Mouse (Mus musculus) intestine, embryonic 16.5 days (tissue): ENCODE data around the gene Dolpp1. TPM values are rescaled to one million over a fixed set of nuclear protein-coding genes. Genes with fewer than 3 reads are reported as not detected.
A peak's percentile ranks its signal among the peaks of the same experiment; 100 is the strongest.

ENCODE experiments used
- ATAC-seq: fragments of 200-750 bp; cut with Nextera tagmentation; 2 replicates; pipeline ENCODE4 v1.8.0; 2017; ENCODE audit warnings: moderate TSS enrichment, moderate library complexity
- H3K27ac ChIP-seq: fragments of 300-500 bp; sonication (generic); 2 replicates; pipeline ENCODE4 v1.5.1; 2014; ENCODE audit warnings: mild to moderate bottlenecking, low read length
- H3K27me3 ChIP-seq: fragments of 300-500 bp; sonication (generic); replicated peaks from 2 replicates; pipeline ENCODE4 v1.6.1; 2014; ENCODE audit warnings: low read length, control low read depth, mixed read lengths; ENCODE audit not compliant: control insufficient read depth, insufficient read depth
- H3K36me3 ChIP-seq: fragments of 300-500 bp; sonication (generic); 2 replicates; pipeline ENCODE4 v1.6.1; 2014; ENCODE audit warnings: low read length, control low read depth; ENCODE audit not compliant: control insufficient read depth, insufficient read depth
- H3K4me1 ChIP-seq: fragments of 300-500 bp; sonication (generic); 2 replicates; pipeline ENCODE4 v1.6.1; 2014; ENCODE audit warnings: low read length, control low read depth, mixed read lengths; ENCODE audit not compliant: control insufficient read depth, insufficient read depth
- H3K4me2 ChIP-seq: fragments of 300-500 bp; sonication (generic); 2 replicates; pipeline ENCODE4 v1.6.1; 2014; ENCODE audit warnings: low read depth, low read length, control low read depth
- H3K4me3 ChIP-seq: fragments of 300-500 bp; sonication (generic); 2 replicates; pipeline ENCODE4 v1.5.1; 2014; ENCODE audit warnings: mild to moderate bottlenecking, low read length
- H3K9ac ChIP-seq: fragments of 300-500 bp; sonication (generic); 2 replicates; pipeline ENCODE4 v1.6.1; 2014; ENCODE audit warnings: low read depth, low read length
- H3K9me3 ChIP-seq: fragments of 300-500 bp; sonication (generic); 2 replicates; pipeline ENCODE4 v1.6.1; 2016; ENCODE audit warnings: low read length, control low read depth; ENCODE audit not compliant: control insufficient read depth
- WGBS: fragments of 180-500 bp; shearing (Covaris S2); extraction: QIAGEN DNeasy Blood & Tissue Kit; methylation state at CpG from one replicate; pipeline ENCODE4 v1.1.7; 2014; 5-methylcytosine and 5-hydroxymethylcytosine counted together
- polyA plus RNA-seq: library from polyadenylated mRNA; unstranded; fragments of >200 nt; fragmentation: Nextera tagmentation; extraction: Ambion mirVana; gene quantifications from 2 replicates; pipeline ENCODE4 v1.2.1, GENCODE M21; 2015

The Dolpp1 gene
- polyA plus RNA-seq, 1 experiment from 2014 or later, result 59.4 TPM

DNA sequence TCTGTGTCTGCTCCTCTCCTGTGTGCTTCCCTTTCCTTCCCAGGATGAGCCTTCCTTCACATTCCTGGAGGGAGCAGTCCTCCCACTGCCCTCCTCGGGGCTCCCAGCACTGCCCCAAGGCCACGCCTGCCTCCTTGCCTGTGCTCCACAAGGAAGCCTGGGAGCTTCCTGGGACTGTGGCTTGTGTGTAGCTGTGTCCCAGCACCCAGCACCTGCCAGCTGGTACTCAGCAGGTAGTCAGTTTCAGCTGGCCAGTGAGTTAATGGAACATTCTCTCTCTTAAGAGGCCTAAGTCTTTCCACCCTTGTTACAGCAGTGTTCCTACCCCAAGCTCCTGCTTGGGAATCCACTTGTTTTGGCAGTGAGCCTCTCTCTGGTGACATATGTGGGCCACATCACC is 10.8 kb downstream of the Dolpp1 start:
- no peak overlapping the region for H3K4me3 ChIP-seq
- no peaks in the 10 kb centered on the region for H3K9me3 ChIP-seq
- H3K27me3 ChIP-seq, result no peaks in the 10 kb centered on the region
- WGBS, result 75% methylated on average over 2 of the region's 2 CpGs
- H3K4me1 ChIP-seq, result no peaks in the 10 kb centered on the region
- ATAC-seq, result no peak
- H3K9ac ChIP-seq, result no peak overlapping the region
- peaks cover 19% of the 10 kb centered on the region for H3K36me3 ChIP-seq
- no peak overlapping the region for H3K4me2 ChIP-seq
- no peak overlapping the region for H3K27ac ChIP-seq

DNA sequence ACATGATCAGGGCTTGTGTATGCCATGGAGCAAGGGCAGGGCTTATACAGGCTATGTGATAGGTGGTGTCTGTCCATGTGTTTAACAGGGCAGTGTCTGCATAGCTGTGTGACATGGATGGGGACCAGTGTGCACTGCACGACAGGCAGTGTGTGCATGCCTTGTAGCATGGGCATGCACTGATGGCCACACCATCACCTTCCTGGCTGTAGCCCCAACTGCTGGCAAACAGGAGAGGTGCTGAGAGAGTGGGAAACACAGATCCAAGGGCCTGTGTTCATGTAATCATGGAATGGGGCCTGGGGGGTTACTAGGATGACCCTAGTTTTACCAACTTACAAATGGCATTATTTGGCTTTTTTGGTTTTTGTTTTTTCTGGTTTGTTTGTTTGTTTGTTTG is 11.8 kb downstream of the Dolpp1 start:
- Histone ChIP-seq H3K27ac (no peak overlapping the region), H3K27me3 (no peaks in the 10 kb centered on the region), H3K4me1 (peaks cover 4% of the 10 kb centered on the region; the same call in 1 of the 2 replicates), H3K9me3 (no peaks in the 10 kb centered on the region), H3K4me2 (no peak overlapping the region), H3K9ac (no peak overlapping the region), H3K36me3 (peaks cover 16% of the 10 kb centered on the region), H3K4me3 (no peak overlapping the region)
- WGBS, result 85% methylated on average over 1 of the region's 1 CpGs
- ATAC-seq, result no peak

DNA sequence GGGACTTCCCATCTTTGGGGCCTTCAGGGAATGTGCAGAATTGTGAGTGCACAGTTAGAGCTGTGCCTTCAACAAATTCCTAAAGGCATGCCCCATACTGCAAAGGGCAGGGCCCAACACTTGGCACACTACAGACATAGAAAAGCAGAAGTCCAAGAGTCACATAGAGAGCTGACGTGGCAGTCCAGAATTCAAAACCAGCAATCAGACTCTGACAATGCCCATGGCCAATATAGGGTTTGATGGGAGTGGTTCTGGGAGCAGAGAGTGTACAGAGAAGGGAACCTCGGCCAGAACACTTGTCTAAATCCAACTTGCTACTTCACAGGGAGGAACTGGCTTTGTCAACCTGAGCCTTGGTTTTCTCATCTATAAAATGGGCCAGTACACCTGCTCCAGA is 15.2 kb downstream of the Dolpp1 start:
- Histone ChIP-seq H3K27me3 (no peaks in the 10 kb centered on the region), H3K4me2 (no peak overlapping the region), H3K4me1 (peaks cover 4% of the 10 kb centered on the region; the same call in 1 of the 2 replicates), H3K27ac (no peak overlapping the region; the same call in 1 of the 2 replicates), H3K36me3 (peaks cover 4% of the 10 kb centered on the region), H3K4me3 (no peak overlapping the region), H3K9me3 (no peaks in the 10 kb centered on the region), H3K9ac (no peak overlapping the region)
- 79% methylated on average over 2 of the region's 2 CpGs for WGBS
- no peak for ATAC-seq

DNA sequence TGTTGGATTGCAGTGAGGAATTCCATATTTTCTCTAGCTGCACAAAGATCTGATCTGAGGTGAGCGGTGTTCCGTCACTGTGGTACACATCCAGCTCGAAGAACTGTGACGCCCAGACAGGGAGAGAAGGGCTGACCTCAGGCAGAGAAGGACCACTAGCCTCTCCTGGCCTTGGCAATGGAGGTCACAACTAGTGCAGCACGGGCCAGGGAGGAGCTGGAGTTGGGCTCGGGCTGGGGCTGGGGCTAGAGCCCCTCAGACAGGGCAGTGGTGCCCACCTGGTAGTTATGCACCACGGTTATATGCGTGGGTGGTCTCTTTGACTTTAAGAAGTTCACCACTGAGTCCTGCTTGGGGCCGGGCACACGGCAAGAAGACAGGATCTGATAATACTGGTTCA is 15.7 kb downstream of the Dolpp1 start:
- no peaks in the 10 kb centered on the region for H3K27me3 ChIP-seq
- peaks cover 2% of the 10 kb centered on the region for H3K36me3 ChIP-seq

DNA sequence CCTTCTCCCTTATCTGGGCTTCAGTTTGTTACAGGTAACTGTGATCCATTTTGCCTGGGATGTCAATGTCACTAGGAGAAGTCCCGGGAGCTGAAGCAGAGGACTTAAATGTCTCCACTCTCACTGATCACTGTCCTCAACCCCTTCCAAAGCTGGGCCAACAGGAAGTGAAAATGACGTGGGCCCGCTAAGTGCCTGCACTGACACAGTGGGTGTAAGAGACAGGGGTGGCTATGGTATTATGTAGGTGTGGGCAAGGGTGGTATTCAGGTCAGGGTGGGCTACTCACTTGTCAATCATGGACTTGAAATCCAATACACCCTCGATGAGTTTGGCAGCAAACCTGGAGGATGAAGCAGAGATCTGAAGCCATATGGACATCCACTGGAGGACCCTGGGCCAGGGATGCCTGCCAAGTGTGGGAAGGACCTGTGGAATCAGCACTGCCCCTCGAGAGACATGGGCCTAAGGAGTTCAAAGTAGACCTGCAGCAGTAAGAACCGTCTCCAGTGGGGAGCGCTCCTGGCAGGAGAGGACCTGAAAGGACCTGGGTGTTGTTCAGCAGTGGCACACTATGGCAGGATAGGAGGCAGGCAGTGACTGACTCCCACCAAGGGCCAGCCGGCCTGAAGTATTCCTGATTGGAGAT is 16.5 kb downstream of the Dolpp1 start:
- no peak; the same call in 1 of the 2 replicates for ATAC-seq
- Histone ChIP-seq H3K27me3 (no peaks in the 10 kb centered on the region), H3K4me2 (no peak overlapping the region), H3K4me3 (no peak overlapping the region), H3K9ac (no peak overlapping the region; the same call in 1 of the 2 replicates), H3K9me3 (no peaks in the 10 kb centered on the region), H3K4me1 (peaks cover 4% of the 10 kb centered on the region; the same call in 1 of the 2 replicates), H3K36me3 (no peaks in the 10 kb centered on the region; the same call in 1 of the 2 replicates), H3K27ac (peak overlapping the region; percentile 61)
- 82% methylated on average over 8 of the region's 8 CpGs for WGBS

More for the DNA sequence above, 15.7 kb downstream of the Dolpp1 start:
- H3K4me2 ChIP-seq, result no peak overlapping the region
- no peak overlapping the region for H3K4me3 ChIP-seq
- H3K9me3 ChIP-seq, result no peaks in the 10 kb centered on the region
- ATAC-seq, result peak; percentile 6; the same call in 1 of the 2 replicates
- H3K9ac ChIP-seq, result no peak overlapping the region
- 89% methylated on average over 10 of the region's 10 CpGs for WGBS
- H3K4me1 ChIP-seq, result peaks cover 4% of the 10 kb centered on the region; the same call in 1 of the 2 replicates
- H3K27ac ChIP-seq, result peak overlapping the region; percentile 61

DNA sequence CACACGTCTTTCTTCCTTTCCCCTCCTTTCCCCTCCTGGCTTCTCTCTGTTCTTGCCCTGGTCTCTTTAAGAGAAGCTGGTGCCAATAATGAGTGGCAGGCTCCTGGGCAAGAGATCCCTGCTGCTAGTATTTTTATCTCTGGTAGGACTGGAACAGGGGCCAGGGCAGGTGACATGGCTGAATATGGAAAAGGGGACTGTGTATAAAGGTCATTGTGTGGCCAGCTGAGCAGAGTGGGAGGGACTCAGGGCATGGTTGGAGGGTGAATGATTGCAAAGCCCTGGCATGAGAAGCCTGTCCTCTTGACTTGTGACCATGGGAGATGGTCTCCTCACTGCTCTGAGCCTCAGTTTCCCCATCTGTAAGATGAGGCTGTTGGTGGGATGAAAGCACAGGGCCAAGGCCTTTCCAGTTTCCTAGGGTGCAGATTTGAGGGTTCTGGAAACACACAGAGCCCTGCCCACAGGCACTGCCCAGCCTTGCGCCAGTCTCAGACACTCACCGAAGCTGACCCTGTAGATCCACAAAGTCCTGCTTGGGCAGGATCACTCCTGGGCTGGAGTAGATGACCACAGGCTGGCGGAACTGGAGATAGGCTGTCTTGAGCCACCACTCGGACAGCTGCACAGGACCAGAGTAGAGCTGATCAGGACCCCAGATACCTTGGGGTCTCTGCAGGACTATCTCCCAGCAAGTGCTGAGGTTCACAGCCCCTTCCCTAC is 17.6 kb downstream of the Dolpp1 start:
- no peaks in the 10 kb centered on the region for H3K9me3 ChIP-seq
- no peak overlapping the region for H3K27ac ChIP-seq
- no peak overlapping the region for H3K4me2 ChIP-seq
- no peak overlapping the region for H3K9ac ChIP-seq
- ATAC-seq, result no peak
- H3K27me3 ChIP-seq, result no peaks in the 10 kb centered on the region
- H3K36me3 ChIP-seq, result no peaks in the 10 kb centered on the region; the same call in 1 of the 2 replicates
- H3K4me3 ChIP-seq, result no peak overlapping the region
- 88% methylated on average over 5 of the region's 5 CpGs for WGBS
- peaks cover 8% of the 10 kb centered on the region for H3K4me1 ChIP-seq

DNA sequence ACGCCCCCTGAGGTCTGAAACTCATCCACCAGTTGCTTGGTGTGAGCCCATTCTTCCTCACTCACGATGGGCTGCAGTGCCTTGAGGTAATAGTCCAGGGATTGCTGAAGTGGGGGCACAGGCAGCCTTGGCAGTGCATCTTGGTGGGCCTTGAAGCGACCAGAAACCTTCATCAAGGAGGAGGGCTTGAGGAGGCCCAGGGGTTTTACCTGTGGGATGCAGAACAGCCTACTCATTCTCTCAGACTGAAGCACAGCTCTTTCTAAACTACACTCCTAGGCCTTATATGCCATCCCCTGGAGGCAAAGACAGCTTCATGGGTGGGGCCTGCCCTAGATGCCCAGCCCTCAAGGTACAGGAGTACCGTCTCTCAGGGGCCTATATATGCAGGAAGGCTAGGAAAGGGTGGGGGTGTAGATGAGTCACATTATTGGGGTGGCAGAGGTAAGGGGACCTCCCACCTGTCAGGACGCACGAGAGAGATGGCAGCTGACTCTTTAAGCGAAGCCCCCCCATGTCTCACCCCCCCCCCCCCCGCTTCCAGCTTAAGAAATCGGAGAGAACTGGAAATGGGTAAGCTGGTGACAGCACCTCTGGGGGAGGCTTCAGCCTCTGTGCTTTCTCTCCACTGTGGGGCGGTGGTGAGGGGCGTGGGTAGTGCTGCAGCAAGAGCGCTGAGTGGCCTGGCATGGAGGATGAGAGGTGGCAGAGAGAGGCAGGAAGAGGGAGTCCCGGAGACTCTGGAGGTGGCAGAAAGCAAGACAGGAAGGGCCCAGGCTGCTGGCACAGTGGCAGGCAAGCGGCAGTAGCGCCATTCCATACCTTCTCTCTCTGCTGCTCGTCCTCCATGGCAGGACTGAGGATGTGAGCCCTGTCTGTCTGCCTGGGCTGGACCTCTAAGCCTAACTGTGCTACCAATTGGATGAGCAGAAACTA is 21.3 kb downstream of the Dolpp1 start:
- no peak overlapping the region for H3K27ac ChIP-seq
- no peak overlapping the region for H3K9ac ChIP-seq
- H3K4me3 ChIP-seq, result no peak overlapping the region
- 75% methylated on average over 16 of the region's 16 CpGs for WGBS
- H3K9me3 ChIP-seq, result no peaks in the 10 kb centered on the region
- no peaks in the 10 kb centered on the region for H3K36me3 ChIP-seq
- H3K4me2 ChIP-seq, result no peak overlapping the region
- ATAC-seq, result no peak
- no peaks in the 10 kb centered on the region for H3K27me3 ChIP-seq
- H3K4me1 ChIP-seq, result peaks cover 20% of the 10 kb centered on the region

DNA sequence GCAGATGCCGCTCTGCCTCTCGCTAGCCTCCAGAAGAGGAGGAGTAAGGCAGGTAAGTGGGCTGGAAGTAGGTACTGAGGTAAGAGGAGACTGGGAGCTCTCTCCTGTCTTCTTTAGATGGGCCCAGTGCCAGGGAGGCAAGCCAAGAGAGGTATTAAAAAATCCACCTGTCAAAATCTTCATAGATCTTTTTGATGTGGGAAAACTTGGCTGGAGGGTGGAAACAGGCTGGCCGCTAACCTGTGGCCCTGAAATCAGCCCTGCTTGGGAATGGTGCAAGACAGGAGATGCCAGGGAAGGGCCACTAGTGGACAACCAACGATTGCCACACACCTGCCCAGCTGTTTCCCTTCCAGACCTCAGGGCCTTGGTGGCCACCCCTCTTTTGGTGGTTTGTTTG is 22.0 kb downstream of the Dolpp1 start:
- H3K27me3 ChIP-seq, result no peaks in the 10 kb centered on the region
- H3K9ac ChIP-seq, result 0 out of 2 replicates have a peak overlapping the region, but pooled peaks have one; percentile 33
- H3K27ac ChIP-seq, result no peak overlapping the region
- no peak overlapping the region for H3K4me3 ChIP-seq
- peaks cover 24% of the 10 kb centered on the region for H3K4me1 ChIP-seq
- no peaks in the 10 kb centered on the region for H3K9me3 ChIP-seq
- ATAC-seq, result no peak
- WGBS, result 84% methylated on average over 4 of the region's 4 CpGs
- no peak overlapping the region for H3K4me2 ChIP-seq
- H3K36me3 ChIP-seq, result no peaks in the 10 kb centered on the region

DNA sequence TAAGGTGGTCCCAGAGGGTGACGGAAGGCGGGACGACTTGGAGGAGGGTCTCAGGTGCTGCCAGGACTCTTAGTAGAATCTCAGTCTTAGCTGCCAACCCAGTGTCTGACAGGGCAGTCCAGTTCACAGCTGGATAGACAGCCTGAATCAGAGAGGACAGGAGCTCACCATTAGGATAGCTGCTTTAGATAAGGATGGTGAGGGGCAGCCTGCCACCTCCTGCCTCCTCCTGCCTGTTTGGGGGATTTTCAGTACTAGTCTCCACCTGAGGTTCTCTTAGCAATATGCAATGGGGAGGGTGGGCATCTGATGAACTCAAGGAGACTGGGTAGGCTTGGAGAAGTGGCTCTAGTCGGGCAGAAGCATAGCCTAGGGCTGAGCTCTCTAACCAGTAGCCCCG is 22.6 kb downstream of the Dolpp1 start:
- 56% methylated on average over 5 of the region's 5 CpGs for WGBS
- no peaks in the 10 kb centered on the region for H3K9me3 ChIP-seq
- peak overlapping the region; percentile 98 for H3K9ac ChIP-seq
- peak overlapping the region; percentile 85 for H3K4me2 ChIP-seq
- no peaks in the 10 kb centered on the region for H3K36me3 ChIP-seq
- no peak for ATAC-seq
- peak overlapping the region; percentile 91 for H3K4me3 ChIP-seq
- no peaks in the 10 kb centered on the region for H3K27me3 ChIP-seq
- peak overlapping the region; percentile 97; the same call in 1 of the 2 replicates for H3K27ac ChIP-seq
- H3K4me1 ChIP-seq, result peaks cover 28% of the 10 kb centered on the region
